Mouse (Mus musculus): ENCODE data around the gene Kcnj8. TPM values are rescaled to one million over a fixed set of nuclear protein-coding genes. Genes with fewer than 3 reads are reported as not detected.

Gene Kcnj8
- polyA plus RNA-seq (2015; fragmentation: Nextera tagmentation; extraction: Ambion mirVana): 8.1 and 8.8 TPM in 2 replicates

- H3K9me3 ChIP-seq (replicated peaks): no peaks in the 10 kb centered on the region
- no peaks in the 10 kb centered on the region for H3K36me3 ChIP-seq (ENCODE audit: poor library complexity, severe bottlenecking)
- peak within 1 kb of the TSS; percentile 47 for H3K4me3 ChIP-seq
- H3K4me2 ChIP-seq: peak within 1 kb of the TSS; percentile 87
- ATAC-seq: peak; percentile 94
- peaks cover 23% of the 10 kb centered on the region for H3K4me1 ChIP-seq
- WGBS: under 1% methylated on average over 34 of the region's 34 CpGs
- no peak within 1 kb of the TSS for H3K27ac ChIP-seq
- H3K27me3 ChIP-seq: peaks cover 63% of the 10 kb centered on the region
- peak within 1 kb of the TSS; percentile 53 for H3K9ac ChIP-seq
Measured at GRCm38 (mm10) chr6:142571055-142571618, at the start of gene Kcnj8. Gene Kcnj8, minus strand, starts transcription at chr6:142571614.

GRCm38 (mm10) chr6:142616659-142617058, 45.2 kb upstream of the Kcnj8 start:
- Histone ChIP-seq H3K27ac (no peak overlapping the region), H3K9ac (no peak overlapping the region), H3K4me3 (no peak overlapping the region), H3K27me3 (no peaks in the 10 kb centered on the region), H3K36me3 (ENCODE audit: poor library complexity, severe bottlenecking) (no peaks in the 10 kb centered on the region), H3K9me3 (replicated peaks) (no peaks in the 10 kb centered on the region), H3K4me2 (no peak overlapping the region), H3K4me1 (no peaks in the 10 kb centered on the region)
- 40% methylated on average over 3 of the region's 3 CpGs for WGBS
- no peak for ATAC-seq

- Histone ChIP-seq H3K27me3 (no peaks in the 10 kb centered on the region), H3K36me3 (ENCODE audit: poor library complexity, severe bottlenecking) (no peaks in the 10 kb centered on the region), H3K9me3 (replicated peaks) (no peaks in the 10 kb centered on the region), H3K9ac (no peak overlapping the region), H3K27ac (no peak overlapping the region), H3K4me2 (no peak overlapping the region), H3K4me3 (no peak overlapping the region), H3K4me1 (no peaks in the 10 kb centered on the region)
- ATAC-seq: no peak
- WGBS: 78% methylated on average over 10 of the region's 10 CpGs
Measured at GRCm38 (mm10) chr6:142614324-142614723, 42.9 kb upstream of the Kcnj8 start.

- WGBS: 86% methylated on average over 8 of the region's 8 CpGs
- Histone ChIP-seq H3K4me2 (no peak overlapping the region), H3K4me1 (no peaks in the 10 kb centered on the region), H3K4me3 (no peak overlapping the region), H3K9ac (no peak overlapping the region), H3K36me3 (ENCODE audit: poor library complexity, severe bottlenecking) (no peaks in the 10 kb centered on the region), H3K27me3 (no peaks in the 10 kb centered on the region), H3K9me3 (replicated peaks) (no peaks in the 10 kb centered on the region), H3K27ac (no peak overlapping the region)
- ATAC-seq: no peak
Measured at GRCm38 (mm10) chr6:142612366-142612765, 41.0 kb upstream of the Kcnj8 start.

GRCm38 (mm10) chr6:142609401-142610373, 38.3 kb upstream of the Kcnj8 start:
- Histone ChIP-seq H3K4me2 (no peak overlapping the region), H3K9me3 (replicated peaks) (no peaks in the 10 kb centered on the region), H3K9ac (no peak overlapping the region), H3K4me3 (no peak overlapping the region), H3K4me1 (no peaks in the 10 kb centered on the region), H3K36me3 (ENCODE audit: poor library complexity, severe bottlenecking) (no peaks in the 10 kb centered on the region), H3K27me3 (no peaks in the 10 kb centered on the region), H3K27ac (no peak overlapping the region)
- 62% methylated on average over 9 of the region's 9 CpGs for WGBS
- no peak for ATAC-seq

- ATAC-seq: no peak
- H3K9me3 ChIP-seq (replicated peaks): no peaks in the 10 kb centered on the region
- H3K4me2 ChIP-seq: no peak overlapping the region
- no peaks in the 10 kb centered on the region for H3K36me3 ChIP-seq (ENCODE audit: poor library complexity, severe bottlenecking)
- no peaks in the 10 kb centered on the region for H3K27me3 ChIP-seq
- H3K9ac ChIP-seq: no peak overlapping the region
- H3K4me3 ChIP-seq: no peak overlapping the region
- 49% methylated on average over 7 of the region's 7 CpGs for WGBS
- H3K27ac ChIP-seq: no peak overlapping the region
- H3K4me1 ChIP-seq: no peaks in the 10 kb centered on the region
Measured at GRCm38 (mm10) chr6:142607080-142607479, 35.7 kb upstream of the Kcnj8 start.

GRCm38 (mm10) chr6:142602772-142603171, 31.4 kb upstream of the Kcnj8 start:
- no peak overlapping the region for H3K4me2 ChIP-seq
- ATAC-seq: no peak
- H3K36me3 ChIP-seq (ENCODE audit: poor library complexity, severe bottlenecking): no peaks in the 10 kb centered on the region
- no peak overlapping the region for H3K9ac ChIP-seq
- H3K4me1 ChIP-seq: no peaks in the 10 kb centered on the region
- H3K9me3 ChIP-seq (replicated peaks): no peaks in the 10 kb centered on the region
- no peaks in the 10 kb centered on the region for H3K27me3 ChIP-seq
- H3K4me3 ChIP-seq: no peak overlapping the region
- H3K27ac ChIP-seq: no peak overlapping the region
- 77% methylated on average over 6 of the region's 6 CpGs for WGBS

GRCm38 (mm10) chr6:142578831-142579230, 7.4 kb upstream of the Kcnj8 start:
- H3K4me1 ChIP-seq: no peaks in the 10 kb centered on the region
- no peak overlapping the region for H3K9ac ChIP-seq
- no peak for ATAC-seq
- no peak overlapping the region for H3K4me2 ChIP-seq
- H3K27ac ChIP-seq: no peak overlapping the region
- no peaks in the 10 kb centered on the region for H3K36me3 ChIP-seq (ENCODE audit: poor library complexity, severe bottlenecking)
- no peak overlapping the region for H3K4me3 ChIP-seq
- WGBS: 76% methylated on average over 4 of the region's 4 CpGs
- 0 out of 2 replicates have a peak, but pooled peaks cover 3% of the 10 kb centered on the region for H3K27me3 ChIP-seq
- no peaks in the 10 kb centered on the region for H3K9me3 ChIP-seq (replicated peaks)

GRCm38 (mm10) chr6:142577801-142578200, 6.4 kb upstream of the Kcnj8 start:
- Histone ChIP-seq H3K4me2 (no peak overlapping the region), H3K4me1 (no peaks in the 10 kb centered on the region), H3K27me3 (peaks cover 11% of the 10 kb centered on the region), H3K9ac (no peak overlapping the region), H3K27ac (no peak overlapping the region), H3K9me3 (replicated peaks) (no peaks in the 10 kb centered on the region), H3K36me3 (ENCODE audit: poor library complexity, severe bottlenecking) (no peaks in the 10 kb centered on the region), H3K4me3 (no peak overlapping the region)
- ATAC-seq: no peak
- WGBS: 88% methylated on average over 6 of the region's 6 CpGs

GRCm38 (mm10) chr6:142572876-142573275, 1.5 kb upstream of the Kcnj8 start:
- WGBS: 67% methylated on average over 6 of the region's 6 CpGs
- H3K9me3 ChIP-seq (replicated peaks): no peaks in the 10 kb centered on the region

GRCm38 (mm10) chr6:142571629-142572360, 381 bp upstream of the Kcnj8 start:
- Histone ChIP-seq H3K4me3 (peak overlapping the region; percentile 47), H3K27me3 (peaks cover 62% of the 10 kb centered on the region), H3K36me3 (ENCODE audit: poor library complexity, severe bottlenecking) (no peaks in the 10 kb centered on the region), H3K9ac (peak overlapping the region; percentile 53), H3K27ac (no peak overlapping the region), H3K4me2 (peak overlapping the region; percentile 87), H3K4me1 (peaks cover 23% of the 10 kb centered on the region), H3K9me3 (replicated peaks) (no peaks in the 10 kb centered on the region)
- 2% methylated on average over 21 of the region's 21 CpGs for WGBS
- peak; percentile 40; the same call in 1 of the 2 replicates for ATAC-seq

More at GRCm38 (mm10) chr6:142572876-142573275, 1.5 kb upstream of the Kcnj8 start:
- no peak overlapping the region for H3K4me3 ChIP-seq
- H3K27me3 ChIP-seq: peaks cover 57% of the 10 kb centered on the region
- H3K4me2 ChIP-seq: no peak overlapping the region
- no peaks in the 10 kb centered on the region for H3K36me3 ChIP-seq (ENCODE audit: poor library complexity, severe bottlenecking)
- no peak overlapping the region for H3K27ac ChIP-seq
- no peak for ATAC-seq
- H3K9ac ChIP-seq: no peak overlapping the region
- peaks cover 23% of the 10 kb centered on the region for H3K4me1 ChIP-seq

Data from forebrain, embryonic 13.5 days (tissue).